Mouse (Mus musculus): ENCODE measurements around the gene Cks1b.

The Cks1b gene

GRCm38 (mm10) chr3:89395806-89396653 lies 22.2 kb downstream of the Cks1b start:
- DNase-seq (ENCODE audit: low spot score) = peak; percentile 48

- no peak for DNase-seq (ENCODE audit: low spot score)
Measured at GRCm38 (mm10) chr3:89395419-89395805, 22.8 kb downstream of the Cks1b start.

- DNase-seq (ENCODE audit: low spot score) = no peak
Measured at GRCm38 (mm10) chr3:89394894-89395256, 23.3 kb downstream of the Cks1b start.

- DNase-seq (ENCODE audit: low spot score) = peak; percentile 45
Measured at GRCm38 (mm10) chr3:89394006-89394893, 23.9 kb downstream of the Cks1b start, which contains the start of gene Zbtb7b. TSS of gene Zbtb7b (minus strand) at chr3:89394776.

GRCm38 (mm10) chr3:89393605-89394004 lies 24.6 kb downstream of the Cks1b start:
- peak; percentile 86 for DNase-seq (ENCODE audit: low spot score)

GRCm38 (mm10) chr3:89392871-89393311 lies 25.3 kb downstream of the Cks1b start:
- no peak for DNase-seq (ENCODE audit: low spot score)

- DNase-seq (ENCODE audit: low spot score) = no peak
Measured at GRCm38 (mm10) chr3:89391663-89392511, 26.3 kb downstream of the Cks1b start.

GRCm38 (mm10) chr3:89390699-89391662 lies 27.2 kb downstream of the Cks1b start:
- DNase-seq (ENCODE audit: low spot score) = no peak

- DNase-seq (ENCODE audit: low spot score) = no peak
Measured at GRCm38 (mm10) chr3:89390111-89390515, 28.1 kb downstream of the Cks1b start.

- DNase-seq (ENCODE audit: low spot score) = peak; percentile 60
Measured at GRCm38 (mm10) chr3:89388901-89389740, 29.1 kb downstream of the Cks1b start.

- DNase-seq (ENCODE audit: low spot score) = no peak
Measured at GRCm38 (mm10) chr3:89388134-89388881, 29.9 kb downstream of the Cks1b start.

- no peak for DNase-seq (ENCODE audit: low spot score)
Measured at GRCm38 (mm10) chr3:89387632-89388031, 30.6 kb downstream of the Cks1b start.

GRCm38 (mm10) chr3:89386438-89387420 lies 31.5 kb downstream of the Cks1b start:
- DNase-seq (ENCODE audit: low spot score) = no peak

- DNase-seq (ENCODE audit: low spot score) = no peak
Measured at GRCm38 (mm10) chr3:89385451-89385850, 32.7 kb downstream of the Cks1b start.

- no peak for DNase-seq (ENCODE audit: low spot score)
Measured at GRCm38 (mm10) chr3:89384331-89385076, 33.7 kb downstream of the Cks1b start.

GRCm38 (mm10) chr3:89383651-89384255 lies 34.4 kb downstream of the Cks1b start:
- DNase-seq (ENCODE audit: low spot score) = no peak

- DNase-seq (ENCODE audit: low spot score) = no peak
Measured at GRCm38 (mm10) chr3:89382950-89383349, 35.2 kb downstream of the Cks1b start.

All from T-cell, adult 2 months (primary cell).